Mouse (Mus musculus) gastrocnemius, adult 18-20 months (tissue): ENCODE results near the gene Ankrd9. TPM values are rescaled to one million over a fixed set of nuclear protein-coding genes. Genes with fewer than 3 reads are reported as not detected.

Experiments used
- DNase-seq: peaks from one replicate; pipeline ENCODE4 v3.0.0; 2021; ENCODE audit warnings: low spot score
- long read RNA-seq, 2 experiments: library from polyadenylated mRNA; stranded (forward); transcript quantifications; one replicate each; pipeline ENCODE4 v2.0.0; 2021
- total RNA-seq, 2 experiments: library from RNA; stranded (reverse); gene quantifications; 2 replicates each; pipeline ENCODE4 v1.2.3; 2021

Ankrd9 gene
- 100 to 1,000 TPM; 109 to 181 TPM for total RNA-seq
- long read RNA-seq, experiment 1, transcript Ankrd9-202 (3 exons, 2,577 nt): minor isoform, 73 of 281 reads
- long read RNA-seq, experiment 1, transcript Ankrd9-207 (2 exons, 1,431 nt): minor isoform, 14 of 281 reads
- long read RNA-seq, experiment 1, transcript Ankrd9-203 (4 exons, 1,563 nt): major isoform, 90 of 281 reads
- long read RNA-seq, experiment 1, transcript Ankrd9-201 (3 exons, 1,706 nt): minor isoform, 20 of 281 reads
- long read RNA-seq, experiment 1, partial matches to known transcripts: 30 of 281 reads
- long read RNA-seq, experiment 1, other reads (novel, unspliced or antisense): 53 of 281 reads
- long read RNA-seq, experiment 2, transcript Ankrd9-202 (3 exons, 2,577 nt): minor isoform, 57 of 248 reads
- long read RNA-seq, experiment 2, transcript Ankrd9-201 (3 exons, 1,706 nt): minor isoform, 24 of 248 reads
- long read RNA-seq, experiment 2, transcript Ankrd9-203 (4 exons, 1,563 nt): major isoform, 66 of 248 reads
- long read RNA-seq, experiment 2, transcript Ankrd9-207 (2 exons, 1,431 nt): minor isoform, 12 of 248 reads
- long read RNA-seq, experiment 2, partial matches to known transcripts: 33 of 248 reads
- long read RNA-seq, experiment 2, other reads (novel, unspliced or antisense): 56 of 248 reads

GRCm38 (mm10) chr12:110978607-110979406, at the start of gene Ankrd9:
Ankrd9 (minus strand) TSS chr12:110979040.
- peak; percentile 99 for DNase-seq

DNA sequence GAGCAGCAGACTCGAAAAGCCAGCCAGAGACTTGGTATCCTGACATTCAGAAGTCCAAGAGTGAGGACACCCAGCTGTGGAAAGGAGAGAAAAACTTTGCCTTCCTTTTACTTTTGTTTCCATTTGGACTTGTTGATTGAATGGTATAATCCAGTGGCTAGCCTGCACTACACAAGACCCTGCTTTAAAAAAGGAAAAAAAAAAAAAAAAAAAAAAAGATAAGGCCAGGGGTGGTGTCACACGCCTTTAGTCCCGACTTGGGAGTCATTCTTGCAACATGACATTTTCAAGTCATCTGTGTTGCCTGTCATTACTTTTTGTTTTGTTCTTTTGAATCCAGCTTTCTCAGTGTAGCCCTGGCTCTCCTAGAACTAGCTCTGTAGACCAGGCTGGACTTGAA, 42.7 kb upstream of the Ankrd9 start:
- no peak for DNase-seq

- no peak for DNase-seq
Observed at GRCm38 (mm10) chr12:111021138-111021537, 42.3 kb upstream of the Ankrd9 start.

DNA sequence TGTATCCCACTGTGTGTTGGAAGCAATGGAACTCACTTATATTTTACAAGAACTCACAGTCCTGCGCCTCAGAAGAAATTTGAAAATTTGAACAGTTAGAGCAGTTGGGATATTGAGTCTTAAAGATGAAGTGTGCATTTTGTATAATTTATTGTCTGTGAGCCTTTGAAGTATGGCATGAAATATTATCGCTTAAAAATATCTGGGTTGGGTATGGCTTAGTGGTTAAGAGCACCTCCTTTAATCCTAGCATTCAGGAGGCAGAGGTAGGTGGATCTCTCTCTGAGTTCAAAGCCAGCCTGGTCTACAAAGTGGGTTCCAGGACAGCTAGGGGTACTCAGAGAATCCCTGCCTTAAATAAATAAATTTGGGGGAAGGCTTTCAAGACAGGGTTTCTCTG, 40.2 kb upstream of the Ankrd9 start:
- no peak for DNase-seq

GRCm38 (mm10) chr12:111018068-111018467, 39.2 kb upstream of the Ankrd9 start:
- no peak for DNase-seq

DNA sequence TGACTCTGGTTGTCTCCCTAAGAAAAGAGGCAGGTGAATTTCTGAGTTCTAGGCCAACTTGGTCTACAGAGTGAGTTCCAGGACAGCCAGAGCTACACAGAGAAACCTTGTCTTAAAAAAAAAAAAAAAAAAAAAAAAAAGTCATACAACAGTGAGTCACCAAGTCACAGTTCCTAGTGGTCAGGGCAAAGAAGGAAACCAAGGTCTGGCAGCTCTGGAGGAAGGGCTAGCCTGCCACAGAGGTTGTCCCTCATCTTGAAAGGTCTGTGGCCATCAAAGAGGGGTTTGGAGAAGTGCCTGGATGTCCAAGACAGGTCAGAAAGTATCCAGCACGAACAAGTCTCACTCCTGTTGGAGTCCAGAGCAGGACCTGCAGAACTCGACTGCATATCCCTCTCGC, 38.0 kb upstream of the Ankrd9 start:
- DNase-seq: no peak

DNA sequence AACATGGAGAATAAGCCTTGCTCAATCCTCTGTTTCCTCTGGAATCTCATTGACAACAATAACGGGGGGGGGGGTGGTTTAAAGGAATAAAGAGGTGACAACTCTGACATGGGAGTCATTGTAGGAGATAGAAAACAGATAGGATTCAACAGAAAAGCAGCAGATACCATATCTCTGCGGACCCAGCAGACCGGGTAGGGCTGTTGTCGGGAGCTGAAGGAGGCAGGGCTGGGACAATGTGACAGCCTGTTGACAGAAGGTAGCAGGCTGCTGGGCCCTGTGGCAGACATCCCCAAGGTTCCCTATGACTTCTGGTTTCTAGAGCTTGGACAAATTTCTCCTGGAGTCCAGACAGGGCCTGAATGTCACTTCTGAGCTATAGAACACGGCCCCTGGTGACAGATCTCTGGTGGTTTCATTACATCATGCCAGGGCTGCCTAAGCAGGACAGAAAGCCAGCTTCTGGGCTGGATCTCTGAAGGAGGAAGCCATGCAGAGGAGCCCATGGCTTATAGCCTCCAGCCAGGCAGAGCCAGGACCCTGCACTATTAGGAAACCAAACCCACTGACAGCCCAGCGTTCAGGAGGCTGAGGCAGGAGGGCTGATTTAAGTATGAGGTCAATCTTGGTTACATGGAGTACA, 30.9 kb upstream of the Ankrd9 start:
- no peak for DNase-seq

- no peak for DNase-seq
Observed at GRCm38 (mm10) chr12:111008500-111009490, 30.0 kb upstream of the Ankrd9 start.

- DNase-seq: no peak
Observed at GRCm38 (mm10) chr12:111007134-111008103, 28.6 kb upstream of the Ankrd9 start.

- no peak for DNase-seq
Observed at GRCm38 (mm10) chr12:111006339-111006738, 27.5 kb upstream of the Ankrd9 start.

- no peak for DNase-seq
Observed at GRCm38 (mm10) chr12:111005803-111006202, 27.0 kb upstream of the Ankrd9 start.

DNA sequence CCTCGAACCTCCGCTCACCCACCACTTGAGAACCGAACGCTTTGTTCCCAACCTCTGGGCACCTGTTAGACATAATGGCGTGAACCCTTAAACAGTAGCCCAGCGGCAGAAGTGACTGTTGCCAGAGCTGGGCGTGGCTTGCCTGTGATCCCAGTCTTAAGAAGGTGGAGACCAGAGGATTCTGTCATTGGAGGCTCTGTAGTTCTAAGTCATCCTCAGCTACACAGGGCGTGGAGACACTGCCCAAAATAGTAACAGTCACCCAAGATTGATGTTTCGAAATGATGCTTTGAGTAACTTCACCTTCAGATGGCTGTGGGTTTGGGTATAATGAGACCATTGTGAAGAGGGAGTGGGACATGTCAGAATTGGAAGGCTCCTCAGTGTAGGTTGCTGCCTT, 25.3 kb upstream of the Ankrd9 start:
- DNase-seq: no peak

- DNase-seq: no peak
Observed at GRCm38 (mm10) chr12:111000956-111001355, 22.1 kb upstream of the Ankrd9 start.

GRCm38 (mm10) chr12:110999820-111000219, 21.0 kb upstream of the Ankrd9 start:
- no peak for DNase-seq

GRCm38 (mm10) chr12:110998092-110998491, 19.3 kb upstream of the Ankrd9 start:
- no peak for DNase-seq

DNA sequence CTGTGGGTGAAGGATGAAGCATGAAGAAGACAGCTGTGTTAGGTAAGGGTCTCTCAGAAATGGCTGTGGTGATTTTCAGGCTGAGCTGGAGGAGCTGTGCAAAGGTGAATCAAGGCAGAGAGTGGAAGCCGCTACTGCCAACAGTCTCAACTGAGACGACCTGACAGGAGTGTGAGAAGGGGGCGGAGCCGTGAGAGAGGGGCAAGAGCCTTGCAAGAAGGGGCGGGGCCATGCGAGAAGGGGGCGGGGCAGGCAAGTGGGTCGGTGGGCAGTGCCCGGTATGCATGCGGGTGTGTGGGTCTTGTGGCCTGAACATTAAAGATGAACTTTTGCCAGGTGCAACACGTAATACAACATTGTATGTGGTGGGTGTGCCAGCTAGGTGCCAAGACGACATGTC, 15.8 kb upstream of the Ankrd9 start:
- DNase-seq: no peak

DNA sequence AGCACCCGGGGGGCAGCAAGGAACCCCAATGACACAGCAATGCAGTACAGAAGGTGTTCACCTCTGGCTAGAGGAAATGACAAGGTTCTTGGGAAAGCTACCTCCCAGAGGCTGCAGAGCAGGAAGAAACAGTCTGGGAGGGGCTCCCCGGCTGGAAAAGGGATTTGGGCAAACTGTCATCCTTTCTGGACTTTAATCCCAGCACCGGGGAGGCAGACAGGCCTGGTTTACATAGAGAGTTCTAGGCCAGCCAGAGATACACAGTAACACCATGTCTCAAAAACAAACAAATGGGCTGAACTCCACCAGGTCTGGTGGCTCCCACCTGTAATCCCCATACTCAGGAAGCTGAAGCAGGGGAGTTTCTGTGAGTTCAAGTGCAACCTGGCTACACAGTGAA, 14.4 kb upstream of the Ankrd9 start:
- DNase-seq: no peak

DNA sequence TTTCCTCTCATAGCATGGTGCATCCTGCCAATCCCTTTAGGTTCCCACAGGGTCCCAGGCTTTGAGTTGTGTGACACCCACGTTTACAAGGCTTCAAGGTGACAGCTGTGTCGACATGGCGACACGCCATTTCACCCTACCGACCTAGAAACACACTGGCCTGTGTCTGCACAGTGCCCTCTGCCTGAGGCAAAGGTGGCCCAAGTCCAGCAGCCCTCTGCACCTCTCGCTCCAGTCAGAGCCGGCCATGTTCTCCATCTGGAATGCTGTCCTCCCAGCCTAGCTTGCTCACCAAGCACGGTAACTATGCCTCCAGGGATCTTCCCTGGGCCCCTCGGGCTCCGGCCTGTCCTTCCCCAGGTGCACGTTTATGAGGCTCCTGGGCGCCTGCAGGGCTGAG, 13.9 kb upstream of the Ankrd9 start:
- DNase-seq: no peak

- DNase-seq: peak; percentile 94
Observed at GRCm38 (mm10) chr12:110992128-110992553, 13.3 kb upstream of the Ankrd9 start.
